Mouse (Mus musculus) bone marrow macrophage, adult 2 months (primary cell): ENCODE measurements around the gene Gm5127.

ENCODE experiments used
- CTCF ChIP-seq: IDR thresholded peaks from 2 replicates; pipeline ENCODE4 v1.5.1; 2012; ENCODE audit warnings: low read depth, mild to moderate bottlenecking, low read length, moderate library complexity
- POLR2A ChIP-seq: IDR thresholded peaks from 2 replicates; pipeline ENCODE4 v1.6.1; 2012; ENCODE audit warnings: mild to moderate bottlenecking, low read depth, low read length, borderline replicate concordance

GRCm38 (mm10) chrX:106662101-106662500 is 79.1 kb downstream of the Gm5127 start:
- TF ChIP-seq CTCF: no peak
- no peak for TF ChIP-seq POLR2A
